Mouse (Mus musculus): ENCODE data around the gene Col24a1.
A peak's percentile ranks its signal among the peaks of the same experiment; 100 is the strongest.

Col24a1 gene

GRCm38 (mm10) chr3:145560117-145560516, 267.8 kb downstream of the Col24a1 start:
- no peak for DNase-seq (ENCODE audit: low read depth, low spot score)

- DNase-seq (ENCODE audit: low read depth, low spot score): no peak
Observed at GRCm38 (mm10) chr3:145574468-145574867, 282.2 kb downstream of the Col24a1 start.

- DNase-seq (ENCODE audit: low read depth, low spot score): no peak
Observed at GRCm38 (mm10) chr3:145575340-145575739, 283.1 kb downstream of the Col24a1 start.

- DNase-seq (ENCODE audit: low read depth, low spot score): peak; percentile 94
Observed at GRCm38 (mm10) chr3:145575743-145576481, 283.6 kb downstream of the Col24a1 start, which contains the start of gene Znhit6. Gene Znhit6, plus strand, starts transcription at chr3:145576205.

- DNase-seq (ENCODE audit: low read depth, low spot score): no peak
Observed at GRCm38 (mm10) chr3:145576482-145576822, 284.2 kb downstream of the Col24a1 start.

GRCm38 (mm10) chr3:145576876-145577275, 284.6 kb downstream of the Col24a1 start:
- DNase-seq (ENCODE audit: low read depth, low spot score): no peak

GRCm38 (mm10) chr3:145583043-145583442, 290.8 kb downstream of the Col24a1 start:
- DNase-seq (ENCODE audit: low read depth, low spot score): no peak

- DNase-seq (ENCODE audit: low read depth, low spot score): peak; percentile 18
Observed at GRCm38 (mm10) chr3:145583522-145584200, 291.4 kb downstream of the Col24a1 start.

GRCm38 (mm10) chr3:145590562-145590961, 298.3 kb downstream of the Col24a1 start:
- DNase-seq (ENCODE audit: low read depth, low spot score): no peak

GRCm38 (mm10) chr3:145591841-145592542, 299.7 kb downstream of the Col24a1 start:
- DNase-seq (ENCODE audit: low read depth, low spot score): no peak

GRCm38 (mm10) chr3:145595354-145595753, 303.1 kb downstream of the Col24a1 start:
- DNase-seq (ENCODE audit: low read depth, low spot score): no peak

- DNase-seq (ENCODE audit: low read depth, low spot score): no peak
Observed at GRCm38 (mm10) chr3:145599059-145599458, 306.8 kb downstream of the Col24a1 start.

- no peak for DNase-seq (ENCODE audit: low read depth, low spot score)
Observed at GRCm38 (mm10) chr3:145600801-145601200, 308.5 kb downstream of the Col24a1 start.

GRCm38 (mm10) chr3:145601345-145601744, 309.1 kb downstream of the Col24a1 start:
- DNase-seq (ENCODE audit: low read depth, low spot score): no peak
